Mouse (Mus musculus) ES-Bruce4 (cell line): ENCODE results near the gene Wdr25.

Source experiments
- CTCF ChIP-seq: IDR thresholded peaks from one replicate; pipeline ENCODE4 v1.8.1; 2011; ENCODE audit warnings: low read depth, low read length
- POLR2A ChIP-seq: IDR thresholded peaks from one replicate; pipeline ENCODE4 v1.8.1; 2011; ENCODE audit warnings: low read length; ENCODE audit not compliant: insufficient read depth

DNA sequence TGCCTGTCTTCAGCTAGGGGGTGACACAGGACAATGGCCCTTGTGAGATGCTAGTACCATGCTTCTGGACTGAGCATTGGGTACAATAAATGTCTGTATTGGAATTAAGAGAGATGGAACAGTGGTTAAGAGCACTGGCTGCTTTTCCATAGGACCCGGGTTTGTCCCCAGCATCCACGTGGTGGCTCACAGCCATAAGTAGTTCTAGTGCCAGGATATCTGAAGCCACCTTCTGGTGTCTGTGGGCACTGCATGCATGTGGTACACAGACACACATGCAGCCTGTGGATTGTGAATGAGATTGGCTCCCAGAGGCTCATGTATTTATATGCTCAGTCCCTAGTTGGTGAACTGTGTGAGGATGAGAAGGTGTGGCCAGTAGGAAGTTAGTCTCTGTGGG is 23.9 kb upstream of the Wdr25 start:
- TF ChIP-seq CTCF = no peak
- TF ChIP-seq POLR2A = no peak
